In the genomic region with DNA sequence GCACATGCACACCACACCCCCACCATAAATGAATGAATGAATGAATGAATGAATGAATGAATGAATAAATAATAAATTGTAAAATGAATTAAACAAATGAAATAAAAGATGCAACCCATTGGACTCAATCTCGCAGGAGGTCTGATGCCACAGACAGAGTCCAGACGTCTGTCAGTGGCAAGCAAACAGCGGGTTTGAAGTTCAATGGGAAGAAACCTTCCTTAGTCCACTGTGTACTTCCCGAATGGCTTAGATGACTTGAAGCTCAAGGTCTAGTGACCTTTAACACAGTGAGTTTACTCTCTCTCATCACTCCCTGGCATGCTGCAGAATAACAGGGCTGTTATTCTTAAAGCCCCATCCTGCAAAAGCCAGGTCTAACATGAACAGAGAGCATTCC, we compare ENCODE assay signal across 22 mouse cellular contexts. TPM values are rescaled to one million over a fixed set of nuclear protein-coding genes. Genes with fewer than 3 reads are reported as not detected.
A peak's percentile ranks its signal among the peaks of the same experiment; 100 is the strongest.
DNase-seq lines count a peak whose midpoint lies in the region; ATAC-seq and TF ChIP-seq lines count a peak whose summit lies in the region.
"Had no signal": no experiment of that assay in that cellular context is flagged by ENCODE, and none has a peak within 500 bp of the region (broad histone marks: within the 10 kb centered on the region; RNA-seq: fewer than 3 reads in every experiment).

No protein-coding gene starts in this region.

- no peak for TF ChIP-seq POLR2A in kidney, adult 2 months (IDR thresholded peaks at IDR 0.05; ENCODE audit: low read depth, low read length)

- no peak for TF ChIP-seq CTCF in kidney, adult 2 months (conservative IDR thresholded peaks at IDR 0.05; ENCODE audit: insufficient read depth, insufficient read length, low read depth, low read length)

- 79% methylated on average over 4 of the region's 4 CpGs for WGBS in kidney, embryonic 14.5 days
- WGBS in kidney, adult 2 months: 65% methylated on average over 4 of the region's 4 CpGs
- WGBS in kidney, embryonic 16.5 days: 83% methylated on average over 4 of the region's 4 CpGs

- H3K4me1 ChIP-seq in kidney, embryonic 14.5 days (ENCODE audit: control insufficient read depth, insufficient read depth, low read length): 0 out of 2 replicates have a peak, but pooled peaks cover 3% of the 10 kb centered on the region
- H3K4me1 ChIP-seq in kidney, adult 2 months (ENCODE audit: control insufficient read depth, insufficient read depth, low read length): peaks cover 14% of the 10 kb centered on the region; the same call in 1 of the 2 replicates
- 0 out of 2 replicates have a peak, but pooled peaks cover 2% of the 10 kb centered on the region for H3K4me1 ChIP-seq in kidney, embryonic 16.5 days (ENCODE audit: insufficient read depth, low read length)

- no peak overlapping the region for H3K4me3 ChIP-seq in kidney, embryonic 14.5 days (ENCODE audit: low read length)
- no peak overlapping the region for H3K4me3 ChIP-seq in kidney, adult 2 months (ENCODE audit: insufficient read depth, low read depth, low read length)
- H3K4me3 ChIP-seq in kidney, embryonic 16.5 days (ENCODE audit: low read length): no peak overlapping the region

- H3K27me3 ChIP-seq in kidney, embryonic 14.5 days (ENCODE audit: control insufficient read depth, insufficient read depth, low read length): no peaks in the 10 kb centered on the region
- no peaks in the 10 kb centered on the region for H3K27me3 ChIP-seq in kidney, adult 2 months (replicated peaks; ENCODE audit: control insufficient read depth, insufficient read depth, low read length)
- H3K27me3 ChIP-seq in kidney, embryonic 16.5 days (ENCODE audit: insufficient read depth, low read length): no peaks in the 10 kb centered on the region
- H3K27me3 ChIP-seq: CH12.LX, Patski had no signal

- no peak overlapping the region for H3K9ac ChIP-seq in kidney, embryonic 14.5 days (ENCODE audit: low read depth, low read length)
- no peak overlapping the region for H3K9ac ChIP-seq in kidney, embryonic 16.5 days (replicated peaks; ENCODE audit: low read length)

- ATAC-seq in kidney, embryonic 14.5 days (ENCODE audit: low FRiP score, low TSS enrichment): no peak
- ATAC-seq in kidney, embryonic 16.5 days (ENCODE audit: low FRiP score, low TSS enrichment): no peak
- ATAC-seq: activated CD4-positive, CD25-positive, alpha-beta regulatory T cell, adult 4 months; CD4-positive, CD25-positive, alpha-beta regulatory T cell, adult 4 months had no signal

- no peak overlapping the region for H3K27ac ChIP-seq in kidney, embryonic 14.5 days (ENCODE audit: low read depth, low read length)
- no peak overlapping the region for H3K27ac ChIP-seq in kidney, adult 2 months (ENCODE audit: insufficient read depth, low read depth, low read length)
- H3K27ac ChIP-seq in kidney, embryonic 16.5 days (ENCODE audit: low read length): no peak overlapping the region

- DNase-seq in kidney, adult 11 months: peak; percentile 20
- peak; percentile 74 for DNase-seq in kidney, adult 2 months
- DNase-seq in kidney, postnatal 10 days: no peak
- DNase-seq in kidney, adult 9 months: peak; percentile 71
- DNase-seq in kidney, adult 18-20 months: no peak
- DNase-seq in kidney, postnatal 36 days: peak; percentile 40 to 60
- DNase-seq: adrenal gland, adult 2 months; adrenal gland, adult 8-10 months; adrenal gland, postnatal 10 days; adrenal gland, postnatal 14 days; adrenal gland, postnatal 25 days; adrenal gland, postnatal 36 days; B cell, adult 2 months; cerebellum, adult 11 months; cerebellum, adult 11-12 months had no signal

- H3K9me3 ChIP-seq in kidney, embryonic 14.5 days (ENCODE audit: control insufficient read depth, low read length): no peaks in the 10 kb centered on the region
- no peaks in the 10 kb centered on the region for H3K9me3 ChIP-seq in kidney, embryonic 16.5 days (ENCODE audit: low read length)
- H3K9me3 ChIP-seq: G1E had no signal

- H3K4me2 ChIP-seq in kidney, embryonic 14.5 days (replicated peaks; ENCODE audit: low read depth, low read length): no peak overlapping the region
- H3K4me2 ChIP-seq in kidney, embryonic 16.5 days (replicated peaks; ENCODE audit: low read depth, low read length): no peak overlapping the region

- H3K36me3 ChIP-seq in kidney, embryonic 14.5 days (ENCODE audit: control insufficient read depth, insufficient read depth, low read length): no peaks in the 10 kb centered on the region
- no peaks in the 10 kb centered on the region for H3K36me3 ChIP-seq in kidney, adult 2 months (ENCODE audit: control insufficient read depth, insufficient read depth, low read length)
- no peaks in the 10 kb centered on the region for H3K36me3 ChIP-seq in kidney, embryonic 16.5 days (ENCODE audit: insufficient read depth, low read length)

RNA-seq across cellular contexts. Expression of a gene that starts 57.8 kb away (rescaled TPM):
- polyA plus RNA-seq in kidney, embryonic 14.5 days (2014; fragmentation: Nextera tagmentation; extraction: Ambion mirVana): 14.3 and 16.5 TPM in 2 replicates
- polyA plus RNA-seq in kidney, adult 2 months (2012; rRNA removed): 22.0 and 23.7 TPM in 2 replicates
- 9.9 and 15.4 TPM in 2 replicates for polyA plus RNA-seq in kidney, embryonic 16.5 days (2015; fragmentation: Nextera tagmentation; extraction: Ambion mirVana)

Comparison
In these comparisons a context has a peak if more than half of its experiments do, and no peak if none do; other contexts are left out.
1. DNase-seq: peak in kidney, adult 11 months (single experiment), kidney, adult 2 months (single experiment), kidney, adult 9 months (single experiment) and kidney, postnatal 36 days (2 of 2); none in kidney, postnatal 10 days (single experiment) and kidney, adult 18-20 months (single experiment).